Mouse (Mus musculus): ENCODE measurements around the gene Ugdh.

- TF ChIP-seq POLR2A (IDR thresholded peaks at IDR 0.05; ENCODE audit: insufficient read depth, low read depth, low read length) (no peak), CTCF (IDR thresholded peaks at IDR 0.05; ENCODE audit: insufficient read depth, low read depth, low read length) (no peak)
Observed at GRCm38 (mm10) chr5:65429441-65429840, 6.3 kb downstream of the Ugdh start.
